Mouse (Mus musculus) testis, postnatal 10 days (tissue): ENCODE measurements at regions not wholly inside any gene's neighbourhood (a gene's known extent, or its start where the extent isn't known, plus 50 kb on each side); places are given as distances from the start of the nearest gene placed in this dataset.
"Not testable (repeated sequence)": the region's sequence is repeated elsewhere in the genome, so short reads cannot be mapped to it uniquely, and the experiment has no call there.

Experiments used
- DNase-seq: peaks from one replicate; pipeline ENCODE4 v3.0.0; 2021; ENCODE audit warnings: low spot score

GRCm38 (mm10) chr3:147825337-147825736 is 973.2 kb downstream of the Ttll7 start:
- DNase-seq: no peak

- DNase-seq: no peak
Observed at GRCm38 (mm10) chr3:147824451-147824850, 972.3 kb downstream of the Ttll7 start.

DNA sequence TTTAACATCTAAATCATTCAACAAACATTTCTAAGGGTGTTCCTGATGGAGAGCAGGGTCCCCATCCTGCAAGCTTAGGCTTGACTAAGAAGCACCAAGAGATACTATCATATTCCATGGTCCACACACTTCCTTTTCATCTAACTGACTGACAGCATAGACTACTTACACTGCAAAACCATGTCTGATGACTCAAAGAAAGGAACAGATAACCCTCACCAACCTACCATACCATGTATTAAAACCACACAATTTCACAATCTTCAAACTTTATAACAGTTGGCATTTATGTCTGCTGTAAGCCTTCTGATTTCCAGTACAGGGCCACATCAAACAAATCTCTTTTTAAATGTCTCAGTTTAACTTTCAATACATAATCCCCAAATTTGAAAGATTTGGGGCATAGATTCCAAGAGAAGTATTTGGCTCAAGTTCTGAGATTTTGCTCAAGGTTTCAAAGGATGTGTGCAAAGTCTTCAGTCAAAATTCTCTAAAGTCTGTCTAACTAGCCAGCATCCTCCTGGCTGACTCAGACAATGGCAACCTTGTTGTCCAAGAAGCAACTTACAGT is 962.0 kb downstream of the Ttll7 start:
- no peak for DNase-seq

GRCm38 (mm10) chr3:147802546-147802945 is 950.4 kb downstream of the Ttll7 start:
- no peak for DNase-seq

DNA sequence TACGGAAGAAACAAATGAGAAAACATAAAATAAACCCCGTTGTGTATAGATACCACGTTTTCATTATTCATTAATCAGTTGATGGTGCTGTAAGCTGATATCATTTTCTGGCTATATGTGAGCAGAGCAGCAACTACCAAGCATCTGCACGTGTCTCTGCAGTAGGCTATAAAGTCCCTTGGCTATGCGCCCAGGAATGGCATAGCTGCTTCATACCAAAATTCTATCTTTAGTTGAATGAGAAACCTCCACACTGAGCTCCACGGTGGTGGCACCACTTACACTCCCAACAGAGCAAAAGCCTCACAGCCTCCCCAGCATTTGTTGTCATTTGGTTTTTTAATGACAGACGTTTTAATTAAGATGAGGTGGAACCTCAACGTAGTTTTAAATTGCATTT is 944.4 kb downstream of the Ttll7 start:
- no peak for DNase-seq

DNA sequence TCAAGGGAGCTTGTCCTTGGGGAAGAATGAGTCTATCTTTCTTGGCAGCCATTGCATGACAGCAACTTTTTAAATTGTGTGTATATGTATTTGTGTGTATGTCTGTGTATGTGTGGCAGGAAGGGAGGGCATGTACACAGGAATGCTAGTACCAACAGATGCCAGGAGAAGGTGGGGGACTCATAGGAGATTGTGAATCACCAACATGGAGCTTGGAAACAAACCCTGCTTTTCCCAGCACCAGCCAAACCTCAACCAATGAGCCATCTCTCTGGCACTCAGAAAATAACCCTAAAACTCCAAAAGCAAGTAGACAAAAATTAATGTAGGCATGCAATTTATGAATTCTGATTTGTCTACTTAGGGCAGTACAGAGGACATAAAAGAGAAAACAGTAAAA is 942.9 kb downstream of the Ttll7 start:
- DNase-seq: no peak

DNA sequence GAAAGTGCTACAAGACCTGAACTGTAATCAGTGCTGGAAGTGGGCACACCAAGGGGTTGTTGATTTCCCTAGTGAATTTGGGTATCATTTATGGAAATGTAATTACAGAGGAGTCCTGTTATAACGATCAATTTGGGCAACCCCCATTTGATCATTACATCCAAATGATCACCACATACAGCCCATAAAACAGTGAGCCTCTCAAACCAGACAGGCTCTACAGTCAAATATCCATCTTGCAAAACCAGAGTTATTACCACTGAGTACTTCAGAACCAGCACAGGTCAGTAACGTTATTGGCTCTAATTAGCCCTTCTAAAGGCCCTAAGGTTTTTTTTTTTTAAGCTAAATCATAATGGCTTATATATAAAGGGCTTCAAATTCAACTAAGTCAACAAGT is 934.4 kb downstream of the Ttll7 start:
- DNase-seq: no peak

GRCm38 (mm10) chr3:147750842-147751191 is 898.6 kb downstream of the Ttll7 start:
- no peak for DNase-seq

DNA sequence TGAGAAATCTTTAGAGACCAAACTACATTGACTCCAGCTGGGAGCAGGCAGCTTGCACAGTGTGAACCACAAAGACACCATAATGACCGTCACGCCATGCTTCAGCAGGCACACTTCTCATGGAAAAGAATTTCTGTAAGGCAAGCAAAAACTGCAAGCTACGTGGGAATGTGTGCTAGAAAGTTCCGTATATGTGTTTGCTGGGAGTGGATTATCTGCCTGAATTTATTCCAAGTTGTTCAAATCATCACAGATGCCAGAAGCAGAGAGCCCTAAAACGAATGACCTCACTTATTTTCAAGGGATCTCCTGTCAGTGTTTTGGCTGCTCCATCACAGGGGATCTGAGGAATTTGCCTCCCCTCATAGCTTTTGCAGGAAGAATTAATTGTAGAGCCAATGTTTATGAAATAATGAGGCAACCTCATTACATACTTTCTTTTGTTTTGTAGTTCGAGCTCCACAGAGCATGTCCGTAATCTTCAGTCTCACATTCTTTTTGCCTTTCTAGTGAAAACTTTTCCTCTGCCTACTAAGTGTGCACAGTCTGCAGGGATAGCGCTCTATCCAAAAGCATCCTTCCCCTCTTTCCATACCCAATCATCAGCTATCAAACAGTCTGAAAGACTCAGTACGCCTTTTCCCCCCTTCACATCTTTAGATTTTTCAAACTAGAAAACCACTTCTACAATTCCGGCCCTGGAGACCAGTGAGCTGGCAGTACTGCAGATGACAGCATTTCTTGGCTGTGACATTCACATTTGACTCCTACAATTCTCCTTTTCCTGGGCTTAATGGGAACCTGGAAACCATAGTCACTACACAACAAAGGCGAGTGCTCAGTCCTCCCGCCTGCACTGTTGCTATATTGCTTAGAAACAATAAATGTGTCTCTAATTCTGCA is 898.0 kb downstream of the Ttll7 start:
- DNase-seq: no peak

DNA sequence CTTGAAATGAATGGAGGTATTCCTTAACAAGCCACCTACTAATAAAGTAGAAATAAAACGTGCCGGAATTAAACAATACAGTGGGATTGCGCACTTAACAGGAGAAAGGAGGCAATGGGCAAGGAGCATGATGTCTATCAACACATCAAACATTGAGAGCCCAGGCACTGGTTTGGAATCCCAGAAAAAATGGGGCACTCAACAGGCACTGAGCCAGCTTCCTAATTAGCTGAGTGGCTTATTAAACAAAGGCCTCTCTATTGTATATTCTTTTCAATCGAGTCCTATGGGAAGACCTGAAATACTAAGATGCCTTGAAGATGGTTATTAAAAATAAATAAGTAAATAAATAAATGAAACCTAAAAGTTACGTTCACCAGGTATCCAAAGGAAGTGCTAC is 897.3 kb downstream of the Ttll7 start:
- DNase-seq: no peak

- DNase-seq: no peak
Observed at GRCm38 (mm10) chr3:147736673-147737439, 884.7 kb downstream of the Ttll7 start.

DNA sequence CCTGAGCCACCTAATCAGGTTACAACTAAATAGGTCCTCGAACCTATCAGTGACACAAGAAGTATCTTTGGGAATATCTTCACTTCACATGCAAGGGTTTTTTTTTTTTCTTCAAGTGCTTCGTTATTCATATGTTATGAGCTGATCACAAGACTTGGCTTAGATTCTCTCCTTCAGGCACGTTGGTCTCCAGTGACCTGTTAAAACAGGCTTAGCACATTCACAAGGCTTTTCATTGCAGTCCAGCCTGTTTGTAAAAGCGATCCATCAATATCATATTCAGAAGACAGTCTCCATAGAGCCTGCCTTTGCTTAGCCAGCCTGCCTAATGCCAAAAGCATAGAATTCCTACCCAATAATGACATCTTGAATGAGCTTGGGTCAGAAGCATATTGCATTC is 864.2 kb downstream of the Ttll7 start:
- no peak for DNase-seq

- DNase-seq: no peak
Observed at GRCm38 (mm10) chr3:147707401-147707801, 855.2 kb downstream of the Ttll7 start.

GRCm38 (mm10) chr3:147683730-147684129 is 831.6 kb downstream of the Ttll7 start:
- no peak for DNase-seq

GRCm38 (mm10) chr3:147680299-147680698 is 828.1 kb downstream of the Ttll7 start:
- DNase-seq: no peak

GRCm38 (mm10) chr3:147662572-147662971 is 810.4 kb downstream of the Ttll7 start:
- DNase-seq: no peak

GRCm38 (mm10) chr3:147652849-147653248 is 800.7 kb downstream of the Ttll7 start:
- no peak for DNase-seq

- DNase-seq: not testable (repeated sequence)
Observed at GRCm38 (mm10) chr3:147635486-147635885, 783.3 kb downstream of the Ttll7 start.

DNA sequence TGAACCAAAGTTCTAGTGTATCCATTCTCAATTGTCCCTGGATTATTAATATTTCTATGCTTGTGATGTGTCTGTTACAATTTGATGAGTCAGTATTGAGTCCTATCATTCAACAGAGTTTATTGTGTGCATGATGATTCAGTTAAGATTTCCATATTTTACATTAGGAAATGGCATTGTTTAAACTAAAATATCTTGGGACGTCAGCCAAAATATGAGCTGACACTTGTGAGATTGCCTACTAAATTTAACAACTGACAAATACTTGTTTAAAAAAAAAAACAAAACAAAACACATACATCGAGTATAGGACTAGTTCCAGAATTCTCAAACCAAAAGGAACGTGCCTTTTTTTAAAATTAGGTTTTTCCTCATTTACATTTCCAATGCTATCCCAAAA is 779.0 kb downstream of the Ttll7 start:
- no peak for DNase-seq

GRCm38 (mm10) chr3:147583697-147584315 is 731.6 kb downstream of the Ttll7 start:
- DNase-seq: no peak

DNA sequence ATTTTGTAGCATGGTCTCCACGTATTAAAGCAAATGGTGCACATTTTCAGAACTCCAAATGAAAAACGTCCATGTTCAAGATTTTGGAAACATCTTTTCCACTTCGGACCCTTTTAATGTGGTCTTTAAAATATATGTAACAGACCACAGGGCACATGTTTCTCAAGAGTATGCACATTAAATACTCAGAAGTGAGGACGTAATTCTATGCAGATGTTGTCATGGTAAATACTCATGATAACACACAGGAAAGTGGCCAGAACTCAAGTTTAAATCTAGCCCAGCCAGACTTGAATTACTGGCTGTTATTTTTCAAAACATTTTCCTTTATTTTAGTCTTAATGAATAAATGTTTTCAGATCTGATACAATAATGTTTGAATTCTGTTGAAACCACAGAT is 719.7 kb downstream of the Ttll7 start:
- no peak for DNase-seq

DNA sequence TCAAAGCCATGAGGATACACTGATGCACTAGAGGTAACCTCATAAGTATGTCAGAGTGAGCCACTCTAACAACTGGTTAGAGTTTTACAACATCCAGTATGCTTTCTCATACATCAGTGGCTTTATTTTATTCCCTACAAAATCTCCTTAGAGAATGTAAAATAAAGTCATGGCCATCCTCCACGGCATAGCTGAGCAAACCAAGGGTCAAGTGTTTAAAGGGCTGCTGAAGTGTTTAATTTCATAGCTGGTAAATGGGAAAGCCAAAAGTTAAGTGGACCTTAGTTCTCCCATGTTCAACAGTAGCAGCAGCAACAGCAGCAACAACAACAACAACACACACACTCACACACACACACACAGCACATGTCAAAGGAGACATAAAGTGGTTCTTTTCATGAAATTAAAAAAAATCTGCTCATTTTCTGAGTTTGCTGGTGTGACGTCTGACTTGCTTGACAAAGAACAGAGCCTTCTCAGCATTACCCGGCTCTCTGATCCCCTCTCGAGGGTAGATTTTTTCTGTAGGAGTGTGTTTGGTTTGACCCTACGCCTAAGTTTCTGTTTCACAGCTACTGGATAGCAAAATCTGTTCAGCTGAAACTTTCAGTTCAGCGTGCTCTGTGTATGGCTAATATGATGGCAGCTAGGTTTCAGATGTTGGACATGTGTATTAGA is 693.3 kb downstream of the Ttll7 start:
- no peak for DNase-seq
